Mouse (Mus musculus): Measurements from ENCODE around the gene Aco2.

Aco2 gene

GRCm38 (mm10) chr15:81846755-81847154, 25.4 kb upstream of the Aco2 start:
- DNase-seq = no peak

GRCm38 (mm10) chr15:81847161-81847560, 24.9 kb upstream of the Aco2 start:
- DNase-seq = no peak

GRCm38 (mm10) chr15:81847861-81848260, 24.2 kb upstream of the Aco2 start:
- no peak for DNase-seq

GRCm38 (mm10) chr15:81848301-81848700, 23.8 kb upstream of the Aco2 start:
- DNase-seq = peak; percentile 77

- no peak for DNase-seq
Measured at GRCm38 (mm10) chr15:81849104-81849503, 23.0 kb upstream of the Aco2 start.

- DNase-seq = peak; percentile 58
Measured at GRCm38 (mm10) chr15:81850718-81851117, 21.4 kb upstream of the Aco2 start.

GRCm38 (mm10) chr15:81851375-81851774, 20.7 kb upstream of the Aco2 start:
- DNase-seq = peak; percentile 23

GRCm38 (mm10) chr15:81852411-81853000, 19.6 kb upstream of the Aco2 start:
- no peak for DNase-seq

GRCm38 (mm10) chr15:81853081-81853480, 19.0 kb upstream of the Aco2 start:
- no peak for DNase-seq

- DNase-seq = peak; percentile 85
Measured at GRCm38 (mm10) chr15:81856030-81856790, 15.9 kb upstream of the Aco2 start.

GRCm38 (mm10) chr15:81856938-81857723, 15.0 kb upstream of the Aco2 start:
- peak; percentile 40 for DNase-seq

- peak; percentile 69 for DNase-seq
Measured at GRCm38 (mm10) chr15:81857724-81858116, 14.4 kb upstream of the Aco2 start.

- peak; percentile 95 for DNase-seq
Measured at GRCm38 (mm10) chr15:81858138-81858516, 14.0 kb upstream of the Aco2 start.

GRCm38 (mm10) chr15:81858517-81859329, 13.4 kb upstream of the Aco2 start, which contains the start of gene Tob2:
Tob2 (minus strand) TSS chr15:81858796.
- DNase-seq = peak; percentile 82

GRCm38 (mm10) chr15:81859330-81860255, 12.5 kb upstream of the Aco2 start:
- DNase-seq = peak; percentile 86

- no peak for DNase-seq
Measured at GRCm38 (mm10) chr15:81860471-81861135, 11.5 kb upstream of the Aco2 start.

- DNase-seq = no peak
Measured at GRCm38 (mm10) chr15:81864238-81864637, 7.9 kb upstream of the Aco2 start.

- DNase-seq = no peak
Measured at GRCm38 (mm10) chr15:81869985-81870384, 2.1 kb upstream of the Aco2 start.

- peak; percentile 86 for DNase-seq
Measured at GRCm38 (mm10) chr15:81871604-81872261, 376 bp upstream of the Aco2 start, which contains the start of gene Phf5a. Phf5a (minus strand) TSS chr15:81871911.

All from thymus, postnatal 14 days (tissue).